Mouse (Mus musculus) forebrain, postnatal 0 days (tissue): Measurements from ENCODE around the gene Cdkal1. TPM values are rescaled to one million over a fixed set of nuclear protein-coding genes. Genes with fewer than 3 reads are reported as not detected.

Experiments
- ATAC-seq: fragments of 200-750 bp; cut with Nextera tagmentation; 2 replicates; pipeline ENCODE4 v1.8.0; 2017; ENCODE audit warnings: mild to moderate bottlenecking, moderate library complexity
- DNase-seq: peaks from one replicate; pipeline ENCODE4 v3.0.0-alpha.2; 2015
- H3K27ac ChIP-seq: fragments of 300-500 bp; sonication (generic); 2 replicates; pipeline ENCODE4 v1.5.1; 2014; ENCODE audit warnings: low read depth, mild to moderate bottlenecking, antibody characterized with exemption, low read length, moderate library complexity, mixed read lengths
- H3K27me3 ChIP-seq: fragments of 300-500 bp; sonication (generic); 2 replicates; pipeline ENCODE4 v1.6.1; 2014; ENCODE audit warnings: mild to moderate bottlenecking, low read length, mixed read lengths; ENCODE audit not compliant: insufficient read depth
- H3K36me3 ChIP-seq: fragments of 300-500 bp; sonication (generic); 2 replicates; pipeline ENCODE4 v1.6.1; 2014; ENCODE audit warnings: mild to moderate bottlenecking, moderate library complexity; ENCODE audit not compliant: insufficient read depth
- H3K4me1 ChIP-seq: fragments of 300-500 bp; sonication (generic); 2 replicates; pipeline ENCODE4 v1.6.1; 2014; ENCODE audit warnings: antibody characterized with exemption; ENCODE audit not compliant: insufficient read depth
- H3K4me2 ChIP-seq: fragments of 300-500 bp; sonication (generic); 2 replicates; pipeline ENCODE4 v1.6.1; 2014; ENCODE audit warnings: low read depth, mild to moderate bottlenecking, moderate library complexity
- H3K4me3 ChIP-seq: fragments of 300-500 bp; sonication (generic); 2 replicates; pipeline ENCODE4 v1.5.1; 2014; ENCODE audit warnings: low read depth, low read length, mixed read lengths
- H3K9ac ChIP-seq: fragments of 300-500 bp; sonication (generic); 2 replicates; pipeline ENCODE4 v1.6.1; 2014; ENCODE audit warnings: mild to moderate bottlenecking
- H3K9me3 ChIP-seq: fragments of 300-500 bp; sonication (generic); 2 replicates; pipeline ENCODE4 v1.6.1; 2016; ENCODE audit warnings: low read length
- CTCF ChIP-seq: sonication (generic); IDR thresholded peaks from 2 replicates; pipeline ENCODE4 v1.5.1; 2016; ENCODE audit warnings: antibody characterized with exemption, control low read depth, low read depth
- WGBS: fragments of 180-500 bp; shearing (Covaris S2); extraction: QIAGEN DNeasy Blood & Tissue Kit; methylation state at CpG from one replicate; pipeline ENCODE4 v1.1.7; 2014; 5-methylcytosine and 5-hydroxymethylcytosine counted together
- polyA plus RNA-seq: library from polyadenylated mRNA; unstranded; fragments of >200 nt; fragmentation: Nextera tagmentation; extraction: Ambion mirVana; gene quantifications from 2 replicates; pipeline ENCODE4 v1.2.1, GENCODE M21; 2015
- total RNA-seq: library from RNA; depleted of rRNA; stranded (reverse); fragments of >200 nt; gene quantifications from 2 replicates; pipeline ENCODE4 v1.2.3, GENCODE M21; 2014

Cdkal1 gene
- total and polyA plus RNA-seq, 2 experiments from 2014 or later: 16.7 to 18.3 TPM

GRCm38 (mm10) chr13:29407619-29408018 lies 447.9 kb downstream of the Cdkal1 start:
- Histone ChIP-seq H3K9ac (no peak overlapping the region), H3K27ac (no peak overlapping the region), H3K4me3 (no peak overlapping the region), H3K4me2 (no peak overlapping the region), H3K4me1 (no peaks in the 10 kb centered on the region), H3K9me3 (no peaks in the 10 kb centered on the region), H3K36me3 (no peaks in the 10 kb centered on the region), H3K27me3 (no peaks in the 10 kb centered on the region)
- WGBS: 76% methylated on average over 1 of the region's 1 CpGs
- no peak for TF ChIP-seq CTCF
- ATAC-seq: no peak
- DNase-seq: no peak

- no peaks in the 10 kb centered on the region for H3K9me3 ChIP-seq
- no peaks in the 10 kb centered on the region for H3K36me3 ChIP-seq
- no peak overlapping the region for H3K27ac ChIP-seq
- H3K4me1 ChIP-seq: no peaks in the 10 kb centered on the region
- no peak overlapping the region for H3K9ac ChIP-seq
- no peaks in the 10 kb centered on the region for H3K27me3 ChIP-seq
- no peak overlapping the region for H3K4me3 ChIP-seq
- no peak for DNase-seq
- no peak for ATAC-seq
- no peak for TF ChIP-seq CTCF
- no peak overlapping the region for H3K4me2 ChIP-seq
- 77% methylated on average over 5 of the region's 5 CpGs for WGBS
Measured at GRCm38 (mm10) chr13:29405316-29405715, 450.2 kb downstream of the Cdkal1 start.

- 82% methylated on average over 5 of the region's 5 CpGs for WGBS
- no peaks in the 10 kb centered on the region for H3K27me3 ChIP-seq
- H3K4me3 ChIP-seq: no peak overlapping the region
- H3K36me3 ChIP-seq: no peaks in the 10 kb centered on the region
- TF ChIP-seq CTCF: no peak
- H3K4me2 ChIP-seq: no peak overlapping the region
- ATAC-seq (no peak), DNase-seq (no peak)
- no peaks in the 10 kb centered on the region for H3K4me1 ChIP-seq
- H3K9me3 ChIP-seq: no peaks in the 10 kb centered on the region
- H3K27ac ChIP-seq: no peak overlapping the region
- no peak overlapping the region for H3K9ac ChIP-seq
Measured at GRCm38 (mm10) chr13:29403217-29403616, 452.3 kb downstream of the Cdkal1 start.

GRCm38 (mm10) chr13:29402526-29403040 lies 452.9 kb downstream of the Cdkal1 start:
- H3K4me3 ChIP-seq: no peak overlapping the region
- H3K4me2 ChIP-seq: no peak overlapping the region
- 41% methylated on average over 3 of the region's 3 CpGs for WGBS
- H3K9ac ChIP-seq: no peak overlapping the region
- no peaks in the 10 kb centered on the region for H3K27me3 ChIP-seq
- no peaks in the 10 kb centered on the region for H3K9me3 ChIP-seq
- H3K36me3 ChIP-seq: no peaks in the 10 kb centered on the region
- DNase-seq (no peak), ATAC-seq (no peak)
- H3K27ac ChIP-seq: no peak overlapping the region
- TF ChIP-seq CTCF: no peak
- H3K4me1 ChIP-seq: no peaks in the 10 kb centered on the region

GRCm38 (mm10) chr13:29399908-29400307 lies 455.6 kb downstream of the Cdkal1 start:
- Histone ChIP-seq H3K9me3 (no peaks in the 10 kb centered on the region), H3K27me3 (no peaks in the 10 kb centered on the region), H3K4me1 (no peaks in the 10 kb centered on the region), H3K4me2 (no peak overlapping the region), H3K4me3 (no peak overlapping the region), H3K36me3 (no peaks in the 10 kb centered on the region), H3K27ac (peak overlapping the region; percentile 15; the same call in 1 of the 2 replicates), H3K9ac (no peak overlapping the region)
- ATAC-seq (peak; percentile 81), DNase-seq (peak; percentile 36)
- WGBS: 41% methylated on average over 5 of the region's 5 CpGs
- TF ChIP-seq CTCF: no peak

DNA sequence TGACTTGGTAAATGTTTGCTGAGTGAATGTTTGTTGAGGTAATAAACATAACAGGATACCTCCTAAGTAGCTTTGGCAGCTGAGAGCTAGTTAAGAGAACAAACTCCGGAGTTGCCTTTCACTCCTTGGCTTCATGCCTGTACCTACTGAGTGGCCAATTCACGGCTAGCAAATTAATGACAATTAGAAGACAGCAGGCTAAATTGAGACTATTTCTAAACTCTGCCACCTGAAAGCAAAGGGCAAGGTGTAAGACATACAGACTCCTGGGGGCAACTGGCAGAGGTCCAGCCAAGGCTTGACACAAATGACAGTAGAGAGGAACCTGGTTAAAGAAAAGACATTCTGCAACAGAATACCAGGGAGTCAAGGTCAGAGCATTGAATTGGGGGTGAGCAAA lies 457.0 kb downstream of the Cdkal1 start:
- H3K4me1 ChIP-seq: no peaks in the 10 kb centered on the region
- H3K27me3 ChIP-seq: no peaks in the 10 kb centered on the region
- ATAC-seq (no peak), DNase-seq (no peak)
- no peak for TF ChIP-seq CTCF
- WGBS: 23% methylated on average over 2 of the region's 2 CpGs
- no peaks in the 10 kb centered on the region for H3K9me3 ChIP-seq
- H3K27ac ChIP-seq: no peak overlapping the region
- no peak overlapping the region for H3K9ac ChIP-seq
- H3K36me3 ChIP-seq: no peaks in the 10 kb centered on the region
- H3K4me2 ChIP-seq: no peak overlapping the region
- no peak overlapping the region for H3K4me3 ChIP-seq

DNA sequence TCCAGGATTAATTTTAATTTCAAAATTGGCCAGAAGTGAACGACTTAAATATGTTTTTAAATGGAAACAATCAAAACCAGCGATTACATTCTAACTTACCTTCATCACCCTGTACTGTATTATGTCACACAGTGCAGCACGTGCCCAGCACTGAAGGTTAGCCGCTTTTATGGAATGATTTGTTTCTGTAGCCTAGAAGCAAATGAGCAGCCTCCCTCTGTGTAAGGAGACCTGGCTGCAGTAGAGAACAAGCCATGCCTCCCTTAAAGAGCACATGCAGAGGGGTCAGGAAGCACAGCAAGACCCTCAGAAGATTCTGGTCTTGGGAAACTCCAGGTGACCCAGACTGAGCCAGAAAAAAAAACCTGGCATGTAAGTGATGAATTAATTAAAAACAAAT lies 459.8 kb downstream of the Cdkal1 start:
- Histone ChIP-seq H3K4me1 (no peaks in the 10 kb centered on the region), H3K27me3 (no peaks in the 10 kb centered on the region), H3K36me3 (no peaks in the 10 kb centered on the region), H3K4me3 (no peak overlapping the region), H3K4me2 (no peak overlapping the region), H3K9ac (no peak overlapping the region), H3K9me3 (no peaks in the 10 kb centered on the region), H3K27ac (no peak overlapping the region)
- WGBS: 72% methylated on average over 4 of the region's 4 CpGs
- no peak for DNase-seq
- TF ChIP-seq CTCF: no peak
- ATAC-seq: no peak

- Histone ChIP-seq H3K9me3 (no peaks in the 10 kb centered on the region), H3K4me2 (no peak overlapping the region), H3K36me3 (no peaks in the 10 kb centered on the region), H3K4me1 (no peaks in the 10 kb centered on the region), H3K9ac (no peak overlapping the region), H3K27me3 (no peaks in the 10 kb centered on the region), H3K4me3 (no peak overlapping the region), H3K27ac (no peak overlapping the region)
- 82% methylated on average over 5 of the region's 5 CpGs for WGBS
- no peak for ATAC-seq
- no peak for TF ChIP-seq CTCF
- DNase-seq: no peak
Measured at GRCm38 (mm10) chr13:29390025-29390424, 465.4 kb downstream of the Cdkal1 start.
